Mouse (Mus musculus) right cerebral cortex, postnatal 25 days (tissue): ENCODE measurements at regions not wholly inside any gene's neighbourhood (a gene's known extent, or its start where the extent isn't known, plus 50 kb on each side); places are given as distances from the start of the nearest gene placed in this dataset.

Experiments
- DNase-seq: peaks from one replicate; pipeline ENCODE4 v3.0.0; 2022

DNA sequence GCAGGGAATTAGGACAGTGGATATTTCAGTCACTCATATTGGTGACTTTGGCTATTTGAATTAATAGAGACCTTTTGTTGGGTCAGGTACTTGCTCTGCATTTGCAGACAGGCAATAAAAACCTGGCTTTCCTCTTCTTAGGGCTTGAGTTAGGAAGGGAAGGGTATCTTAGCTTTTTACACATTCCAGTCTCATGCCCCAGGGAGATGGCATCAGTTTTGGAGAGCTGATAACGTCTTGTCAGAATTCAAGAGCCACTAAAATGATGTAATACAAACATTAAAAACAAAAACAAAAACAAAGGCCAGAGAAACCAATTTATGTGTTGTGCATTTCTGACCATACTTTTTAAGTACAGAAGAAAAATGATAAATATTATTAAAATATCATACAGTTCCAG, 214.3 kb downstream of the Ktn1 start:
- no peak for DNase-seq

DNA sequence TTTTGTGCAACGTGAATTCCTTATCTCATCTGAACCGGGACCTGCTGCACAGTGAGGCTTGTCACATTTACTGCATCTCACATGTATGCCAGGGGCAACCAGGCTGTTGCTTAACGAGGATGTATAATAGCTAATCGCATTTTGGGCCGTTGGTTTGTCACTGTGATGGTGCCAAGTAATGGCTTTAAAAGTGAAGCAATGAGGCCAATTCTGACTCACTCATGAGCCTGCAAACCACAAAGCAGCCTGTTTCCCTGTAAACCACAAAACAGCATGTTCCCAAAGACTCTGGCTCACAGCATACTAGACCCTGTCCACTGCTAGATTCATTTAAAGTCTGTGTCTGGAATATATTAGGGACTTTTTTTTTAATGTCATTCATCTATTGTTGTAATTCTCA, 214.8 kb downstream of the Ktn1 start:
- DNase-seq: no peak

DNA sequence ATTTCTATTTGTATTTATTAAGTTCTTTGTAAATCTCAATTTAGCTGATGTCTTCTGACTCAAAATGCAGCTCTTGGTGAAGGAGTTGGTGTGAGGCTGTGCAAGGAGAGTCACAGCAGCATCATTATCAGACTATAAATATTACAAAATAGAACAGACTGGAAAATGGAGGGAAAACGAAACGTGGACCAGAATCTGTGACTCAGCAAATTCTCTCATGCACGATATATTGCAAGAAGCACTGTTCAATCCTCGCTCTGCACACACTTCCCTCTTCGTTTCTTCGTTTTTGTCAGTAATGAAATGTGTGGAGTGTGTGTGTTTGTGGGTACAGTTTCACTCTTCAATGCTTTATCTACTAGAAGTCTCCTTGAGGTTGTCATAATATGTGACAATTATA, 215.5 kb downstream of the Ktn1 start:
- DNase-seq: no peak

DNA sequence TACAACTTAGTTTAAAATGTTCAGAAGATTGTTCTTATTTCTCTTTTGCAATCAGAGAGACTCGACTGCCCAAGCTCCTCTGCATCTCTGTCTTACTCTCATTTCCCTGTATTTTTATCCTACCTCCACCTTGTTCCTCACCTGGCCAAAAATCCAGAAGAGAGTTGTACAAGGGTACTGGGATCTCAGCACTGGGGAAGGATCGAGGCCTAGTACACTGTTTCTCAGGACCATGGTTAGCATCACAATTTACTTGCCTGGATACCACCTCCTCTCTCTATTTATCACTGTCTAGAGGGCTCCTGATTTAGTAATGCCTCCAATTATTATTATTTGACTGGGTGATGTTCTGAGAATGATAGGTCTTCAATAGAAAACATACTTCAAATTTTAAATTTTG, 218.8 kb downstream of the Ktn1 start:
- no peak for DNase-seq

DNA sequence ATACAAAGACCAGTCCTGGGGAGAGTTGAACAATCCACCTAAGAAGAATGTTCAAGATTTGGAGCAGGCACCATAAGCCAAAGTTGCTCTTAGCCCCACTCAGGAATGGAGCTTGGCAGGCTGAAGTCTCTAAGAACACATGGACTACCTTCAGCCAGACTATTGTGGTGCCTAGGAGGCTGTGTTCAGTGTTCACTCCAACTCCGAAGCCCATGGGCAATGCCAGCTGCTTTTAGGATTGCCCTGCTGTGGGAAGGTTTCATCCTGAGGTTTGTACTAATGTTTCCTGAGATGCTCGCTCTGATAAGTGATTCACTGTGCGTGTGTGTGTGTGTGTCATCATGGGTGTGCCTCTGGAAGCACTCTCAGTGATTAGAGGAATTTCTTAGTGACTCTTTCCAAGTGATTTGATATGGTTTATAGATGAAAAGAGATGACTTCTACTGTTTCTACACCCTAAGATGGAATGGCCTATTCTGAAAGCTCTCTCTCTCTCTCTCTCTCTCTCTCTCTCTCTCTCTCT, 220.1 kb downstream of the Ktn1 start:
- DNase-seq: no peak

DNA sequence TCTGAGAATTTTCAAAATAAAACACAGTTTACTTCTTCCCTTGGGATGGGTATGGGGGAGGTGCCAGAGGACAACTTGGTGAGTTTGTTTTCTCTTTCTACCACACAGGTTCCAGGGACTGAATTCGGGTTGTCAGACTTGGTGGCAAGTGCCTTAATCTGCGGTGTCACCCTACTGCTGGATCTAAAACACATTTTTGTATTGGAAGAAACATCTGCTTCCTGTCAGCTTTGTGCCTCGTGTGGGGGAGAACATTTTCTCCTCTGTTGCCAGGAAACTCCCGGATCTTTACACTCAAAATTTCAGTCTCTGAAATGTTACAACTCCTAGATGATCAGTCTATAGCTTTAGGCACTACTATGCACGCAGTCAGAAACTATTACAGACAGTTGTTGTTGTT, 228.3 kb downstream of the Ktn1 start:
- no peak for DNase-seq

DNA sequence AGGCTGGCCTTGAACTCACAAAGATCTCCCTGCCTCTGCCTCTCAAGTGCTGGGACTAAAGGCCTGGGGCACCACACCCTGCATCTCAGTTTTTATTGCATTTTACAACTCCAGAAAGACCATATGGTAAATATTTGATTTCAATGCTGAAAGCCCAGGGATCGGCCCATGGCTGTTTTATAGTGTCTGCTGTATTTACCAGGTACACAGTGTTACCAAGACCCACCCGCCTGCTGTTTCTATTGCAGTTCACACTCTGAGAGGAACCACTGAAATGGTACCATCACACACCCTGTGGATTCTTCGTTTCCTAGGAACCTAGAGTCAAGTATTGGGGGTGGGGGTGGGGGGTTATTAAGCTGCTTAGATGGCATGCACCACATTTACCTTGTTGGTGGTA, 228.9 kb downstream of the Ktn1 start:
- no peak for DNase-seq

DNA sequence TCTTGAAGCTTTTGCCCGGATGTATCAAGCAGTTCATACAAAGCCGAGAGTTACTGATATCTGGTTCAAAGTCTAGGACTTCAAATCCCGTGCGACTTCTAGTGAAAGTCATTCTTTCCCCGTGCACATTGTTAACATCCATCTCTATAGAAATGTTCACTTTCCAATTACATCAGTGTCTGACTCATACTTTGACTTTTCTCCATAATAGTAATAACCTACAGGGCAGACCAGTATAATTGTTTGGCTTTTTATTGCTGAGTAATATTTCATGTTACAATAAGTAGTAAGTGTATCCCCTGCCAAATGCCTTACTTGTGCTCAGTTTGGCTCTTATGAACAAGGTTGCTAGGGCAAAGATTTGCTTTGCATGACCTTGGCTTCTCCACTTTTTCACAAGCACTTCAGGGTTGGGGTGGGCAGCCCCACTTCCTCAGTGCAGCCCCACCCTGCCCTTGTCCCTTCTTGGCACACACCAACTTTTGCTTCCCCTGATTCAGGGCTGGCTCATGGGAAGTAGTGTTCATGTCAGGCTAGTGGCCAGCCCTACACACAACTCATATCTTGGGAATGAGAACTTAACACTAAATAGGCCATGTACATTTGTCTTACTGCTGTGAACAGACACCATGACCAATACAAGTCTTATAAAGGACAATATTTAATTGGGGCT, 229.7 kb downstream of the Ktn1 start:
- no peak for DNase-seq

DNA sequence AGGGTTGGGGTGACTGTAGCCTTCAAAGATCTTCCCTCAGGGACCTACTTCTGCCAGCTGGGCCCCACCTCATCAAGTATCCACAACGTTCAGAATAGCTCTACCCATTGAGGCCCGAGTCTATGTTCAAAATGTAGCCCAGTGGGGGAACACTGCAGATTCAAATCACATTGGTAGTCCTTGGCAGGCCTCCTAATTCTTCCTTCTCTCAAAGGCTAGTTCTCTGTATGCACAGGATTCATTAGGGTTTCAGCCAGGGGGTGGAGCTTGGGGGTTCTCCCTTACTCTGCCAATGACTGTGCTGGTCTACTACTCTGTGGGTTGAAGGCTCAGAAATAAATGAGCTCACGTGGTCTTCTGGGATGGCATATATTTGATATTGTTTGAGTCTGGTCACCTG, 235.3 kb upstream of the Peli2 start:
- DNase-seq: no peak

DNA sequence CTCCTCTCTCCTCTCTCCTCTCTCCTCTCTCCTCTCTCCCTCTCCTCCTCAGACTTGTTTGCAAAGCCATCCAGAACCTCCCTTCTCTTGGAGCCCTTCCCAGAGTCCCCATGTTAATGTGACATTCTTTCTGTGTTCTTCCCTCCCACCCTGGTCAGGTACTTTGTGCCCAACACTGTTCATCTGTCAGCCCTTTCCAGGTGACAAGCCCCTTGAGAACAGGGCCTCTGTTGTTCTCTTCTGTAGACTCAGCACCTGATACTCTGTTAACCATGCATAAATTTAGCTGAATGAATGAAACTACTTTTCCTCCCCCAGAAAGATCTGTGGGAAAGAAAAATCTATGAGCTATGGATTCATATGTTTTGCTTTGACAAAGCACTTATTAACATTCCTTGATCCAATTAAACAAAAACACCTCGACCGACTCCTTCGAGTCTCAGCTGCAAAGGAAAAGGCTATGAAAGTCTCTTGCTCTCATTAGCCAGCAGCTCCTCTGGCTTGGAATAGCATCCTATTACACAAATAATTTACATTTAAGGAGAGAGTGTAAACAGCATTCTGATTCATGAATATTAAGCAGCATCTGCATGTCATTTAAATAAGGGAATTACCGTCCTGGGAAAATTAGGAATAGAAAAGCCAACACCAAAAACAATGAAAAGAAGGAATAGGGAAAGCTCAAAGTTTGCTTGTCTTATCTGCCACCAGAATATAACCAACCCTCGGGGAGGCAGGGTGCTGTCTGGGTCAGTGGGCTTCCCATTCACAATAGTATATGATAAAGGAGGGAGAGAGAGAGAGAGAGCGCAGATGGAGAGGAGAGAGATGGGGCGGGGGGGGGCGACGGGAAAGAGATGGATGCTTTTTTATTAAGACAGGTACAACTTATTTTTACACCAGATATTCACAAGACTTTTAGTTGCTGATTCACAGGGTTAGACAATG, 230.1 kb upstream of the Peli2 start:
- DNase-seq: no peak

DNA sequence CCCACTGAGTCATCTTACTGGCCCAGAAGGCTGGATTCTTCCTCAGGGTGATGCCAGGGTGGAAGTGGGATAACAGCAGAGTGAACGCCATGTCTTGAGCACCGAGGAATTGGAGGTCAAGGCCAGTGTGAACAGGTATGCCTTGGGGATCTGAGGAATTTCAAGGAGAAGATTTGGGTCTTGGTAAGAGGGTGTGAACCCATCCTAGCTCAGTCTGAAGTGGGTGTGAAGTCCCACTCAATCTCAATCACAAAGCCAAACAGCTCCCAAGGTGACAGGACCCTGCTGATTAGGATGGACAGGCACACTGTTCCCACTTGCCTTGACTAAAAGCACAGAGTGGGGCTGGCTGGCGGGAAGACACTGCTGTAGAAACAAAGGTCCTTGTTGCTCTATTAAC, 224.0 kb upstream of the Peli2 start:
- no peak for DNase-seq

DNA sequence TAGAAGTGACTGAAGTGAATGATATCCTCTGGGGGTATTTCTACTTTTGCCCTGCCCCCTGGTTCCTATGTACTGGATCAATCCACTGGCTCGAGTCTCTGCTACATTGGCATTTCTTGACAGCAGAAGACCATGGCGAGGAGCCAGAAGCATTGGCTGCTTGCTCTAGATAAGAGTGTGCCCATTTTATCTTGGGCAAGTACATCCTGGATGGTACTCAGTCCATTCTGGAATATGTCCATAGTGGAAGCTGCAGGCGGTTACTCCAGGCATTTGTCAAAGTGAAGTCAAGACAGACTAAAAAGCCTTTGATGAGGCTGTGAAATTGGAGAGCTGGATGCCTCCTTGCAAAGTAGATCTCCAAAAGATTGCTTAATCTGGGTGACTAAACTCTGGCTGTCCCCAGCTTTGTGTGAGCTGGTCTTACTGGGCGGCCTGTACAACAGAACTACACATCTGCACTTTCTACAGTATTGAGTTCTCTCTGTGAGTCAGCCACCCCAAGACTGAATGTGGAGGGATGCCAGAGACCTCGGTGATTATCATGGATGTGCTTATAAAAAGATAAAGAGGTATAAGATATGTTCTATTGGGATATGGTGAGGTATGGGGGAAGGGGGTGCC, 222.6 kb upstream of the Peli2 start:
- DNase-seq: no peak

DNA sequence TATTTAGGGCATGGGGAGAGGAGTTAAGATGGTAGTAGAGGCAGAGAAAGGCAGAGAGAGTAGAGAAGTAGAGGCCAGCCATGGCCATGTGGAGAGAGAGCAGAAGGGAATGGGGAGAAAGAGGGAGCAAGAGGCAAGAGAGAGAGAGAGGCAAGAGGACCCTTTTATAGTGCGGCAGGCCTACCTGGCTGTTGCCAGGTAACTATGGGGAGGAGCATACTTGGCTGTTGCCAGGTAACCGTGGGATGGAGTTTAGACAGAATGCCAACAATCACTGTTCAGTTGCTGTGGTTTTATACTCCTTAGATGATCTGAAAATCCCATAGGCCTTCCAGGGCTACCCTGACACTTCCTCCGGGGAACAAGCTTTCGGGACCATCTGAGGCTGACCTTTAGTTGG, 222.0 kb upstream of the Peli2 start:
- no peak for DNase-seq

DNA sequence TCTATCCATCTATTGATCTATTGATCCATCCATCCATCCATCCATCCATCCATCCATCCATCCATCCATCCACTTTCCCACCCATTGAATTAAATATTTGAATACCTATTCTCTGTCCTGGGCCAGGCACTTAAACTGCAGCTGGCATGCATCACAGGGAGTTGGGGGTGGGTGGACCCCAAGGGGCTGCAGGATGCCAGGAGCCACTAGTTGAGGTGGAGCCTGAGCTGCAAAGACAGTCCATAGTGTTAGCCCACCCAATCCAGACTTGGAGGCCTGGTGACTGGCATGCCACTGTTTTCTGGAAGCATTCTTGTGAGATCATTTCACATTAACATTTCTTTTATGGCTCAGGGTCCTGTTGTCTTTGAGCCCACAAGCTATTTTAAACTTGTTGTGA, 215.3 kb upstream of the Peli2 start:
- DNase-seq: no peak

DNA sequence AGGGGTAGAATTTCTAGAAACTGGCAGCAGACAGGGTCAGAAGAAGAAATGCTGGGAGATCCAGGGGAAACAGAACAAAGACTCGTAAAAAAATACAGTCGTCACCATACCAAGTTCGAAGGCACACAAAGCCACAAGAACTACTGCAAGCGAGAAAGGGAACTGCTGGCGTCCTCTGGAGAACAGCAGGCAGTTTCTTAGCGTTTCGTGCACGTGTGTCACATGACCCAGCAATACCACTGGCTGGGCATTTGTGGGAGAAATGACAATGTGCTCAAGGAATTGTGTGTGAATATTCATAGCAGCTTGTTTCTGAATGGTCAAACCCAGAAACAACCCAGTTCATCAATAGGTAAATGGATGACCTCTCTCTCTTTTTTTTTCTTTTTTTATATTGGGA, 211.5 kb upstream of the Peli2 start:
- DNase-seq: no peak

DNA sequence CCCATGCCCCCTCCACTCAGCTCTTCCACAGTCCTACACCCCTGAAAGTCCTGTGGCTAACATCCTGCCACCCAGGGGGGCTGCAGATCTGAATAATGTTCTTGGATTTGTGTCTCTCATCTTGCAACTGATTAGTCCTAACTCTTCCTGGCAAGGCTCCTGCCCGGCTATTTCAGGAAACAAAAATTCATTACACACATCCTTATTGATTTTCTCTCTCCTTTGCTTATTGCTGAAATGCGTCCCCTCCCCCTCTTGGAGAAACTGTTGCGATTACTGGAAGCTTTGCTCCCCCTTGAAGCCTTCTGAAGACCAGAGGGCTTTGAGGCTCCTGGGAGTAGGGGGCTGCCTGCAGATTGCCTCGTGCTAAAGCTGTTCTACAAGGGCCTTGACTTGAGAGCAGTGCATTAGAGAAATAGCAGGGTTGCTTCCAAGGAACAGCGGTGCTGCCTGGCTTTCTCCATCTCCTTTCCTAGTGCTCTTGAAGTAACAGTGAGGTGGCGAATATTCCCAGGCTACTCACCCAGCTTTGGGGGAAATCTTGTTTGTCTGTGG, 209.8 kb upstream of the Peli2 start:
- DNase-seq: no peak

DNA sequence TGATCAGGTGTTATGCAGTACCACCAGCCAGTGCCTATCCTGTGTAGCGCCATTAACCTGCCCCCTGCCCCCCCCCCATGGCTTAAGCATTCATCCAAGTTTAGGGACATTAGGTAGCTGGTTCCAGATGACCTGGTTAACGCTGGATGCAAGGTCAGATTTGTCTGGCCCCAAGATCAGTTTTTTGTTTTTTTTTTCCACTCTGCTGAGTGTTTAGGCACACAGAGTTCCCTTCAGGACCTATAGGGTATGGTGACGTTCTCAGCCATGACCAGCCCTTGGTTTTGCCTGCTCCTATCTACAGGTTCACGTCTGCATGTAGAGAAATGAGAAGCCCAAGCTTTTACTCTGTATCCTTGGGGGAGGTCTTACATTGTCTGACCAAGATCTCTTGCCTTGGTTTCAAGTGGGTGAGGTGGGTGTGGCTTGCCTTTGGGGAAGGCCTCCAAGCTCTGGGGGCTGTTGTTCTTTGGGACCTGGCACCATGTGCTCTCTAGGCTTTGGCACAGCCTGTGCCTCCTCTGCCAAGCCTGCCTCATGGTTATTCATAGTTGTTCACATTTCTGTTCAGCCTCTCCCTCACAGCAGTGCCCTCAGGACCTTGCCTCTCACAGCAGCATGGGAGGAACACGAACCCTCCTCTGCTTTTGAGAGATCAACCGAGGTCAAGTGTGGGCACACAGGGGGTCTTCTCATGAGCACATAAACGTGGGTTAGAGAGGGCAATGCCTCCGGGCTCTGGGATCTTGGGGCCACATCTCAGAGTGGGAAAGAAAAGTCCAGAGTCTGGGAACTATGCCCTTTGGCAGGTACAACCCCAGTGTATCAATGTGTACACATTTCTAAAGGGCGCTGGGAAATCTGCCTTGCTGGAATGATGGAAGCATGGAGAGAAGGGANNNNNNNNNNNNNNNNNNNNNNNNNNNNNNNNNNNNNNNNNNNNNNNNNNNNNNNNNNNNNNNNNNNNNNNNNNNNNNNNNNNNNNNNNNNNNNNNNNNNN, 208.8 kb upstream of the Peli2 start:
- peak; percentile 22 for DNase-seq

DNA sequence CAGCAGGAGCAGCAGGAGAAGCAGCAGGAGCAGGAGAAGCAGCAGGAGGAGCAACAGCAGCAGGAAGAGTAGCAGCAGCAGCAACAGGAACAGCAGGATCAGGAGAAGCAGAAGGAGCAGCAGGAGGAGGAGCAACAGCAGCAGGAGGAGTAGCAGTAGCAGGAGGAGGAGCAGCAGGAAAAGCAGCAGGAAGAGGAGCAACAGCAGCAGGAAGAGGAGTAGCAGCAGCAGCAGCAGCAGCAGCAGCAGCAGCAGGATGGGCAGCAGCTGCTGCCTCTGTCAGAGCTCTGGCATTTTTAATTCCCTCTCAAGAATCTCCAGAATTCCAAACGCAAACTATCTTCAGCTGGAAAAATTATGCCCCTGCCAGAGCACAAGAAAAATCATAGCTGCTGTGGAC, 205.0 kb upstream of the Peli2 start:
- no peak for DNase-seq

DNA sequence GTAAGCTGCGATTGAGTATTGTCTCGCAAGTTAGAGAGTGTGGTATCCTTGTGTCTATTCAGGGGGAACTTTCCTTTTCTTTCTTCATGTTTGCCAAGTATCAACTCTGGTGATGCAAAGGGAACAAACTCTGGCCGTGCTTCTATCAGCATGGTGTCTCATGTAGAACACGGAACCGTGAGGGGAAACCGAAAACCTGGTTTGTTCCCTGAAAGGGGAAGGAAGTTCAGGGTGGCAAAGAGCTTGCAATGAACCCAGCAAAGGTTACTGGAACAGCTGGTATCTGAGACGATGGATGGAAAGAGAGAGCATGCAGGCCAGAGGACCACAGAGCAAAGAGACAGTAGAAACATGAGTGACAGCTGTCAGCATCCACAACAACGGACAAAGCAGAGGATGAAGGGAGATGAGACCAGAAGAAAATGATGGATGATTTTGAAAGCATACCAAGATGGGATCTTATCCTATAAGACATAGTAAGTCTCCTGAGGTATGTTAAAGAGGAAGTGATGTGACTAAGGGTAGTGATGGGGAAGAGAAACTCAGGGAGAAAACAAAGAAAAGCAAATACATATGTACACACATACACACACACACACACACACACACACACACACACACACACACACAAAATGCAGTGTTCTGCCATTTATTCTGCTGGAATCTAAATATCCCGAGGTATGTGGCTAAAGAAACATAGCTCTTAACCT, 199.8 kb upstream of the Peli2 start:
- DNase-seq: no peak

DNA sequence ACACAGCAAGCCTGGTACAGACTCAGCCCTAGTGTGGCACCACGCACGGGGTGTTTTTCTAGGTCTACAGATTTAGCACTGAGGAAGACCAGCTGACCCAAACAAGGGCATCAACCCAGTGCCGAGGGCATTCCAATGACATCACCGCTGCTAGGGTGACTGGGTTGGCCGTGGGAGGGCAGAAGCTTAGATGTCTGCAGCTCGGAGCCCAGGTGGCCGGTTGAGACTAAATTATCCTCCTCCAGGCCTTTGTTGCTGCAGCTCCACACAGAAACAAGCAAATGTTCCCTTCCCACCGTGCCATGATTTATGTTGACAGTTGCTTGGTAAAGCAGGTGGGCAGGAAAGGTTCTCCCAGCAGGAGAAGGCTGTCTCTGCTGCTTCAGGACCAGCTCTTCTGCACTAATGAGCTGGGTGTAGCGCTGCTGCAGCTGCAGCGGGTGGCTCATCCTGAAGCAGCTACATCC, 198.8 kb upstream of the Peli2 start:
- DNase-seq: no peak

DNA sequence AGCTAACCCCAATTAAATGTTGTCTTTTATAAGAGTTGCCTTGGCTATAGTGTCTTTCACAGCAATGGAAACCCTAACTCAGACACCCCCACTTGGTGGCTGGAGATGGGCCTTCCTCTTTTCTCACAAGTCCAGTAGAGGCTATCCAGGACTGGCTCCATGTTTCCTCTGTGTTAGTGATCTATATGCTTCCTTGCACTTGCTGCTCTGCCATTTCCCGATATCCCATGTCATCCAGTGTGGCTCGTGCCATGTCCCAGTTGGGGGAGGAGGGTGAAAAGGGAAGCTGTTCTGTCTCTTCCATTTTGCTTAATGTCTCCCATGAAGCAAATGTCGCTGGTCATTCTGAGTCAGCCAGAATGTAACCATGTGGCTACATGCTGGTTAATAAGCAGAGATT, 194.2 kb upstream of the Peli2 start:
- DNase-seq: no peak
